Mouse (Mus musculus): ENCODE measurements around the gene 4430402I18Rik.

DNA sequence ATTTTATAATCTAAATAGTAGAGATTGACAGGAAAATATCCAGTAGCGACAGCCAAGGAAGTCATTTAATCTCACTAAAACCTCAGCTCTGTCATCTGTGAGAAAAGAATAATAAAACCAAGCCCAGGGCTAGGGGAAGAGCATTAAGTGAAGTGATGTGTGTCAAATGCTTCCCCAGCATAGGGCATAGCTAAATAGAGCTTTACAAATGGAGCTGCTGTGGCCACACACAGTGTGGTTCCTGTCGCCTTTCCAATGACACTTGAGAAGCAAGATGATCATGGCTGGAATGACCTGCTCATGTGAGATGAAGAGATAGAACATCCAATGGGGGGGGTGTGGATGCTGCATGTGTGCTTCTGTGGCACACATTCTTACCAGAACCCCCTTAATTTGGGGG lies 65.5 kb downstream of the 4430402I18Rik start:
- TF ChIP-seq CTCF (conservative IDR thresholded peaks at IDR 0.05; ENCODE audit: insufficient read depth, insufficient read length, low read depth, low read length) (no peak), POLR2A (IDR thresholded peaks at IDR 0.05; ENCODE audit: low read depth, low read length) (no peak)
